Mouse (Mus musculus): ENCODE data around the gene Kalrn.

- no peak for TF ChIP-seq GATA1 (IDR thresholded peaks at IDR 0.05; ENCODE audit: borderline replicate concordance, low read length)
- no peak for TF ChIP-seq FLI1 (IDR thresholded peaks at IDR 0.05; ENCODE audit: low read length)
Measured at GRCm38 (mm10) chr16:34414581-34414980, 158.8 kb downstream of the Kalrn start.

All from megakaryocyte, embryonic 14.5 days (primary cell).